Mouse (Mus musculus): Measurements from ENCODE around the gene Dnm2.

GRCm38 (mm10) chr9:21497664-21498063 is 73.0 kb downstream of the Dnm2 start:
- no peak for TF ChIP-seq CTCF (IDR thresholded peaks at IDR 0.05; ENCODE audit: low read depth)
- no peak for TF ChIP-seq EP300 (optimal IDR thresholded peaks at IDR 0.05)

All from stomach, postnatal 0 days (tissue).